Mouse (Mus musculus) hindbrain, postnatal 0 days (tissue): ENCODE results near the gene Dock6. TPM values are rescaled to one million over a fixed set of nuclear protein-coding genes. Genes with fewer than 3 reads are reported as not detected.

Experiments
- ATAC-seq: fragments of 200-750 bp; cut with Nextera tagmentation; 2 replicates; pipeline ENCODE4 v1.8.0; 2017; ENCODE audit warnings: mild to moderate bottlenecking, moderate TSS enrichment, moderate library complexity
- DNase-seq: peaks from one replicate; pipeline ENCODE4 v3.0.0-alpha.2; 2015; ENCODE audit warnings: low spot score
- H3K27ac ChIP-seq: fragments of 300-500 bp; sonication (generic); 2 replicates; pipeline ENCODE4 v1.5.1; 2014; ENCODE audit warnings: mild to moderate bottlenecking
- H3K27me3 ChIP-seq: fragments of 300-500 bp; sonication (generic); 2 replicates; pipeline ENCODE4 v1.6.1; 2014; ENCODE audit warnings: low read length, mixed read lengths; ENCODE audit not compliant: insufficient read depth
- H3K36me3 ChIP-seq: fragments of 300-500 bp; sonication (generic); 2 replicates; pipeline ENCODE4 v1.6.1; 2014; ENCODE audit warnings: low read length, mixed read lengths; ENCODE audit not compliant: insufficient read depth
- H3K4me1 ChIP-seq: fragments of 300-500 bp; sonication (generic); 2 replicates; pipeline ENCODE4 v1.6.1; 2014; ENCODE audit warnings: antibody characterized with exemption, low read length, mixed read lengths; ENCODE audit not compliant: insufficient read depth
- H3K4me2 ChIP-seq: fragments of 300-500 bp; sonication (generic); 2 replicates; pipeline ENCODE4 v1.6.1; 2014; ENCODE audit warnings: low read depth, mild to moderate bottlenecking, low read length, moderate library complexity, mixed read lengths
- H3K4me3 ChIP-seq: fragments of 300-500 bp; sonication (generic); 2 replicates; pipeline ENCODE4 v1.5.1; 2014; ENCODE audit warnings: low read length
- H3K9ac ChIP-seq: fragments of 300-500 bp; sonication (generic); replicated peaks from 2 replicates; pipeline ENCODE4 v1.6.1; 2014; ENCODE audit warnings: mild to moderate bottlenecking, low read length, moderate library complexity, mixed read lengths
- H3K9me3 ChIP-seq: fragments of 300-500 bp; sonication (generic); 2 replicates; pipeline ENCODE4 v1.6.1; 2016; ENCODE audit warnings: low read length, mixed read lengths
- CTCF ChIP-seq: IDR thresholded peaks from 2 replicates; pipeline ENCODE4 v1.5.1; 2016; ENCODE audit warnings: antibody characterized with exemption, control low read depth, low read depth
- WGBS: fragments of 180-500 bp; shearing (Covaris S2); extraction: QIAGEN DNeasy Blood & Tissue Kit; methylation state at CpG from one replicate; pipeline ENCODE4 v1.1.7; 2014; 5-methylcytosine and 5-hydroxymethylcytosine counted together
- polyA plus RNA-seq: library from polyadenylated mRNA; unstranded; fragments of >200 nt; fragmentation: Nextera tagmentation; extraction: Ambion mirVana; gene quantifications from 2 replicates; pipeline ENCODE4 v1.2.1, GENCODE M21; 2015
- total RNA-seq: library from RNA; depleted of rRNA; stranded (reverse); fragments of >200 nt; gene quantifications from 2 replicates; pipeline ENCODE4 v1.2.3, GENCODE M21; 2014

Dock6 gene
- total and polyA plus RNA-seq, 2 experiments from 2014 or later = 11.5 to 15.6 TPM

DNA sequence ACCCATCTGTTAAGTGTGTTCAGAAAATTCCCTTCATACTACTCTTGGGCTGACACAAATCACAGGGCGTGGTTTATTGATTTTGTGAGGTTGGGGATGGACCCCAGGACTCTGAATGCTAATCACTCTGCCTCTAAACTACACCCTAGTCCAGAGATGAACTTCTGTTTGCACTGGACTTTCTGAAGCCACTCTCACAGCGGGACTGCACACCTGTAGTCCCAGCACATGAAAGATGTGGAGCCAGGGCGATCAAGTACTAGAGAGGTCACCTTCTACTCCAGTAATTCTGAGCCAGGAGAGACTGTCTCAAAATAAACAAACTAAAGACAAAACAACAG, 53.5 kb downstream of the Dock6 start:
- Histone ChIP-seq H3K27me3 (no peaks in the 10 kb centered on the region), H3K4me1 (no peaks in the 10 kb centered on the region), H3K4me2 (peak overlapping the region; percentile 80), H3K9ac (peak overlapping the region; percentile 59; the same call in 1 of the 2 replicates), H3K4me3 (peak overlapping the region; percentile 69), H3K36me3 (no peaks in the 10 kb centered on the region), H3K27ac (no peak overlapping the region), H3K9me3 (no peaks in the 10 kb centered on the region)
- 64% methylated on average over 3 of the region's 3 CpGs for WGBS
- no peak for TF ChIP-seq CTCF
- no peak for DNase-seq
- ATAC-seq = no peak

DNA sequence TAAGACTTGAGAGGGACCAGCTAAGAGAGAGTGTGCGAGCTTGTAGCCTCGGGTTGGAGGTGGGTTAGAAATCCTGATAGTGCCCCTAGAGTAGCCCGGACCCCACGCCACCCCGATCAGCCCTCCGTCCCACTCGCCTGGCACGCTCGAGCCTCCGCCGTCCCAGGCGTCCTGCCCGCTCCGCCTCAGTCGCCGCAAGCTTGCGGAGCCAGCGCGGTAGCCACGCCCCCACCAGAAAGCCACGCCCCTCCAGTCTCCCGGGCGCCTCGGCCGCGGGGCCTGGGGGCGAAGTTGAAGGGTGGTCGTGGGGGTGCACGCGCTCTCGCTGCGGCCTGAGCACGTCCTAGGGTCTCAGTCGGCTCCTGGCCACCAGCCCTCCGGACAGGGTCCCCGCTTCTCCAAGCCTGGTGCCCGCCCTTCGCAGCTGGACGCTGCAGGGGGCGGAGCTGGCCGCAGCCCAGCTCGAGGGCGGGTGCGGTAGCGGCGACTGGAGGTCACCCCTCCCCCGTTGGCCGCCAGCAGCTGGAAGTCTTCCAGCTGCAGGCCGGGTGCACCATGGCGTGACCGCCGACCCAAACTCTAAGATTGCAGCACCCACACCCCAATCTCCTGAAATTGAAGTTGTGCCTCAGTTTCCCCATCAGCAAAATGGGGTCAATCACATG, 54.0 kb downstream of the Dock6 start, which contains the start of gene Kank2:
Kank2 (minus strand) TSS at position 400 of the 665 bp plus-strand sequence.
- Histone ChIP-seq H3K27me3 (no peaks in the 10 kb centered on the region), H3K9ac (peak within 1 kb of the TSS; percentile 59), H3K36me3 (no peaks in the 10 kb centered on the region), H3K4me2 (peak within 1 kb of the TSS; percentile 80), H3K4me3 (peak within 1 kb of the TSS; percentile 69), H3K27ac (peak within 1 kb of the TSS; percentile 76), H3K4me1 (no peaks in the 10 kb centered on the region), H3K9me3 (no peaks in the 10 kb centered on the region)
- DNase-seq = peak; percentile 73
- ATAC-seq = peak; percentile 78
- under 1% methylated on average over 49 of the region's 52 CpGs for WGBS
- TF ChIP-seq CTCF = no peak

DNA sequence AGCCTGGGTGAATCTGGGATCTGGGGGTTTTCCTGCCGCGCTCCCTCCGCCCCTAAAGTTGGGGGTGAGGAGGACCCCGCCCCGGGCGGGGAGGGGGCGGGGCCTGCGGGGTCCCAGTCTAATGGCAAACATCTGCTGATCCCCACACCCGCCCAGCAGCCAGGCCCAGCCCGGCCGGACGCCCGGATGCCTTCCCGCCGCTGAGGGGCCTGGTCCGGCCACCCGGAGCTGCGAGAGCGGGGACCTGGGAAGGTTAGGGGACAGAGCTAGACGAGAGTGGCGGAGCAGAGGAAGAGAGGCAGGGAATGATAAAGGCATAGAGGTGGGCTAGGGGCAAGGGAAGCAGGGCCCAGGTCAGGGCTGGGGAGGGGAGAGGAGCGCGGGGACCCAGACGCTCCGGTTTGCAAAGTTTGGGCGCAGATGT, 54.5 kb downstream of the Dock6 start:
- DNase-seq = peak; percentile 38
- peak overlapping the region; percentile 59 for H3K9ac ChIP-seq

DNA sequence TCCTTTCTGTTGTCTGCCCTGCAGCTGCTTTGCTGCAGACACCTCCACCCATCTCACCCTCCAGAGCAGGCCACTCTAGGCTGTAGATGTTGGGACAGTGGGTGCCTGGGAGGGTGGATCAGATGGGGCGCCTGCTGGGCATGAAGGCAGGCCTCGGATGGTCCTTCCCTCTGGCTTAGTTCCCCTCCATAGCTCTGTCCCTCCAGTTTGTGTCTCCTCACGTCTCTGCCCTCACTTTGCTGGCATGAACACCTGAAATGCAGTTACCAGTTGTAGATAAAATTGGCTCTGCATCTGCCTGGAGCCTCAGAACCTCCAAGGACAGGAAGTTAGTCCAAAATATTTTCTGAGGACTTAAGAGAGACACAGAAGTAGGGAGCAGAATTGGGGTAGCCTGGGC, 55.5 kb downstream of the Dock6 start:
- no peak for DNase-seq
- Histone ChIP-seq H3K9ac (0 out of 2 replicates have a peak overlapping the region, but pooled peaks have one; percentile 14), H3K4me1 (no peaks in the 10 kb centered on the region), H3K36me3 (no peaks in the 10 kb centered on the region), H3K27me3 (no peaks in the 10 kb centered on the region), H3K4me2 (0 out of 2 replicates have a peak overlapping the region, but pooled peaks have one; percentile 80), H3K9me3 (no peaks in the 10 kb centered on the region), H3K4me3 (no peak overlapping the region), H3K27ac (no peak overlapping the region; the same call in 1 of the 2 replicates)
- no peak for ATAC-seq
- 68% methylated on average over 3 of the region's 3 CpGs for WGBS
- TF ChIP-seq CTCF = no peak

More for the DNA sequence above, 54.5 kb downstream of the Dock6 start:
- WGBS = under 1% methylated on average over 25 of the region's 26 CpGs
- TF ChIP-seq CTCF = no peak
- Histone ChIP-seq H3K27me3 (no peaks in the 10 kb centered on the region), H3K27ac (peak overlapping the region; percentile 76), H3K4me2 (peak overlapping the region; percentile 80), H3K4me3 (peak overlapping the region; percentile 69), H3K9me3 (no peaks in the 10 kb centered on the region), H3K4me1 (no peaks in the 10 kb centered on the region), H3K36me3 (no peaks in the 10 kb centered on the region)
- peak; percentile 41 for ATAC-seq

DNA sequence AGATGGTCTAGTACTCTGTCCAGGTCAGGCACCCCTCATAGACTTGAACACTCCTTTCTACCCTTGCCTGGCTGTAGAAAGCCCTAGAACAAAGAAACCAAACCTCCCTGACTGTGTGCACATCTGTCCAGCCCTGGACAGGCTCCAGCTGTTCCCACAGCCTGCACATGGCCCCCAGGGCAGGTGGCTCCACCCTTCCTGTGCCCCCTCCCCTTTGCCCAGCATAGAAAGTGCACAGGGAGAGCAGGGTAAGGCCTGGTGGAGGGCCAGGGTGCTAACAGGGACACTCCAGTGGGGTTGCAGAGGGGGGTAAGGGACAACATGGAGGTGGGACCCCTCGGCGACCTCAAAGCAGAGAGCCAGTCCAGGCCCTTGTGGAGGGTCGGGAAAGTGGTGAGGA, 56.2 kb downstream of the Dock6 start:
- Histone ChIP-seq H3K9me3 (no peaks in the 10 kb centered on the region), H3K27ac (no peak overlapping the region), H3K4me3 (no peak overlapping the region), H3K4me2 (peak overlapping the region; percentile 5; the same call in 1 of the 2 replicates), H3K27me3 (no peaks in the 10 kb centered on the region), H3K9ac (no peak overlapping the region), H3K36me3 (no peaks in the 10 kb centered on the region), H3K4me1 (no peaks in the 10 kb centered on the region)
- no peak for TF ChIP-seq CTCF
- ATAC-seq (no peak), DNase-seq (no peak)
- 66% methylated on average over 3 of the region's 3 CpGs for WGBS

DNA sequence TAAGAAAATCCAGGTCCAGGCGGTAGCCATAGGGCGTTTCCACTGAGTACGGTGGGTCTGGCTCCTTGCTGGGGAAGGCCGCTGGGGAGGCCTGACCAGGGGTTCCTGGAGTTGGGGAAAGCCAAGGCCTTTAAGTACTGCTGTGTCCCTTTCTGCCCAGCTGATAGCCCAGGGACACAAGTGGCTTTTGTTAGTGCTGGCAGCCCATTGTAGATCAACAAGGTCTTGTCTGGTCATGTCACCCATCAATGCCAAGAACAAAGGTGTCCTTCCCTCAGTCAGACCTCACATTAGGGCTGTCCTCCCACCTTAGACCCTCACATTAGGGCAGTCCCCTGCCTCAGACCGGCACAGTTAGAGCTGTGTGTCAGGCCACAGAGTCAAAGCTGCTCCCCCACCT, 56.9 kb downstream of the Dock6 start:
- TF ChIP-seq CTCF = no peak
- ATAC-seq (no peak), DNase-seq (no peak)
- WGBS = 83% methylated on average over 5 of the region's 5 CpGs
- H3K4me2 ChIP-seq = peak overlapping the region; percentile 5; the same call in 1 of the 2 replicates
- H3K27me3 ChIP-seq = no peaks in the 10 kb centered on the region
- no peak overlapping the region for H3K4me3 ChIP-seq
- no peaks in the 10 kb centered on the region for H3K36me3 ChIP-seq
- H3K9me3 ChIP-seq = no peaks in the 10 kb centered on the region
- no peaks in the 10 kb centered on the region for H3K4me1 ChIP-seq
- H3K27ac ChIP-seq = no peak overlapping the region
- H3K9ac ChIP-seq = no peak overlapping the region

DNA sequence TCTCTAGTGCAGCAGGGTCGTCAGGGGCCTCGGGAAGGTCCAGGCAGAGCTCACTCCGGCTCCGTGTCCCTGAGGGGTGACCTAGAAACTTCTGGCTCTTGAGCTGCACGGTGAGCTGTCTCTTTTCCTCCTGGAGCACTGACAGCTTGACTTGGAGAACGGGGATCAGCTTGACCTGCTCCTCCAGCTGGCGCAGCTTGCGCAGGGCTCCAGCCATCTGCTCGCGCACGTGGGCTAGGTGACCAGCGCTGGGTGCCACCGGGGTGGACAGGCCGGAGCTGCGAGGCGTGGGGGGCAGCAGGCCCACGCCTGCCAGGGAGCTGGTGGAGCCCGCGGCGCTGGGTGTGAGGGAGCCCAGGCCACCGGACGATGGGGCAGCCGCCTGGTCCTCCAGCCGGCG, 57.5 kb downstream of the Dock6 start:
- H3K4me1 ChIP-seq = no peaks in the 10 kb centered on the region
- TF ChIP-seq CTCF = no peak
- DNase-seq = no peak
- 85% methylated on average over 25 of the region's 25 CpGs for WGBS
- no peak overlapping the region for H3K27ac ChIP-seq
- no peak for ATAC-seq
- H3K4me3 ChIP-seq = no peak overlapping the region
- no peak overlapping the region for H3K4me2 ChIP-seq
- no peaks in the 10 kb centered on the region for H3K27me3 ChIP-seq
- no peaks in the 10 kb centered on the region for H3K36me3 ChIP-seq
- no peaks in the 10 kb centered on the region for H3K9me3 ChIP-seq
- no peak overlapping the region for H3K9ac ChIP-seq
